Comparison of ENCODE assay signal across 24 mouse cellular contexts in the genomic region with DNA sequence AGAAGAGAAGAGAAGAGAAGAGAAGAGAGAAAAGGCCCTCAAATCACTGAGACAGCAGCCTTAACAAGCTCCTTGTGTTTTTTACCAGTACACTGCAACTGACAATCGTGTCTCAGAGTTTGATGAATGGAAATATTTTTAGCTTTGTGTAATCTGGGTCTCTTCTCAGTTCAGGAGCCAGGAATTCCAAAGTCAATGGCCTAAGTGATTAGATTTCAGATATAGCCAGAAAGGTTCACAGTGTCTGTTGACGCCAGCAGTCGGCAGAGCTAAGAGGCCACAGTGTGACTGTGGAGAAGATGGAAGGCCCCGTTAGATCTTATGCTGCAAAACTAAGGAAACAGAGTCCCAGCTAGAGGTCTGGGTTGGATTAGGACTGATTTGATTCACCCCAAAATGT.
DNase-seq lines count a peak whose midpoint lies in the region; ATAC-seq and TF ChIP-seq lines count a peak whose summit lies in the region.
"Had no signal": no experiment of that assay in that cellular context is flagged by ENCODE, and none has a peak within 500 bp of the region (broad histone marks: within the 10 kb centered on the region; RNA-seq: fewer than 3 reads in every experiment).

No protein-coding gene starts in this region.

- 28% methylated on average over 4 of the region's 4 CpGs for WGBS in embryonic facial prominence, embryonic 14.5 days
- 69% methylated on average over 4 of the region's 4 CpGs for WGBS in embryonic facial prominence, embryonic 10.5 days
- WGBS in heart, embryonic 15.5 days, result 12% methylated on average over 4 of the region's 4 CpGs
- 19% methylated on average over 4 of the region's 4 CpGs for WGBS in lung, postnatal 0 days

- H3K4me2 ChIP-seq in embryonic facial prominence, embryonic 14.5 days (ENCODE audit: low read depth, low read length), result no peak overlapping the region
- 0 out of 2 replicates have a peak overlapping the region, but pooled peaks have one; percentile 13 for H3K4me2 ChIP-seq in heart, embryonic 15.5 days
- H3K4me2 ChIP-seq in lung, postnatal 0 days (replicated peaks; ENCODE audit: low read depth, low read length), result no peak overlapping the region
- H3K4me2 ChIP-seq: hindbrain, embryonic 12.5 days; limb, embryonic 13.5 days; liver, embryonic 13.5 days; midbrain, embryonic 15.5 days; neural tube, embryonic 13.5 days had no signal

- no peak for TF ChIP-seq CTCF in lung, postnatal 0 days (IDR thresholded peaks at IDR 0.05)

- TF ChIP-seq EP300 in lung, postnatal 0 days (IDR thresholded peaks at IDR 0.05), result no peak

- intact Hi-C loops in heart, postnatal 14 days (cut with DNase I), result no loop called here

- no peaks in the 10 kb centered on the region for H3K4me1 ChIP-seq in embryonic facial prominence, embryonic 14.5 days (ENCODE audit: control insufficient read depth, insufficient read depth, low read length)
- no peaks in the 10 kb centered on the region for H3K4me1 ChIP-seq in embryonic facial prominence, embryonic 10.5 days
- 0 out of 2 replicates have a peak, but pooled peaks cover 10% of the 10 kb centered on the region for H3K4me1 ChIP-seq in heart, embryonic 15.5 days (replicated peaks)
- H3K4me1 ChIP-seq in lung, postnatal 0 days (ENCODE audit: insufficient read depth, low read depth, low read length), result no peaks in the 10 kb centered on the region
- H3K4me1 ChIP-seq: forebrain, embryonic 10.5 days; hindbrain, embryonic 12.5 days; limb, embryonic 13.5 days; liver, embryonic 13.5 days; midbrain, embryonic 15.5 days; neural tube, embryonic 13.5 days had no signal

- no peaks in the 10 kb centered on the region for H3K9me3 ChIP-seq in embryonic facial prominence, embryonic 14.5 days (ENCODE audit: control insufficient read depth, low read length)
- no peaks in the 10 kb centered on the region for H3K9me3 ChIP-seq in embryonic facial prominence, embryonic 10.5 days
- no peaks in the 10 kb centered on the region for H3K9me3 ChIP-seq in heart, embryonic 15.5 days (replicated peaks)
- no peaks in the 10 kb centered on the region for H3K9me3 ChIP-seq in lung, postnatal 0 days (ENCODE audit: low read length)
- H3K9me3 ChIP-seq: forebrain, embryonic 10.5 days; hindbrain, embryonic 12.5 days; limb, embryonic 13.5 days; liver, embryonic 13.5 days; midbrain, embryonic 15.5 days; neural tube, embryonic 13.5 days had no signal

- no peaks in the 10 kb centered on the region for H3K27me3 ChIP-seq in embryonic facial prominence, embryonic 14.5 days (replicated peaks; ENCODE audit: control insufficient read depth, insufficient read depth, low read length)
- H3K27me3 ChIP-seq in embryonic facial prominence, embryonic 10.5 days (replicated peaks; ENCODE audit: low read depth, poor library complexity, severe bottlenecking), result no peaks in the 10 kb centered on the region
- H3K27me3 ChIP-seq in heart, embryonic 15.5 days, result no peaks in the 10 kb centered on the region
- no peaks in the 10 kb centered on the region for H3K27me3 ChIP-seq in lung, postnatal 0 days (replicated peaks; ENCODE audit: insufficient read depth, low read length)
- H3K27me3 ChIP-seq: hindbrain, embryonic 12.5 days; limb, embryonic 13.5 days; liver, embryonic 13.5 days; midbrain, embryonic 15.5 days; neural tube, embryonic 13.5 days had no signal

- H3K36me3 ChIP-seq in embryonic facial prominence, embryonic 14.5 days (ENCODE audit: control insufficient read depth, insufficient read depth, low read length), result peaks cover 62% of the 10 kb centered on the region
- H3K36me3 ChIP-seq in embryonic facial prominence, embryonic 10.5 days (replicated peaks), result no peaks in the 10 kb centered on the region
- H3K36me3 ChIP-seq in heart, embryonic 15.5 days, result peaks cover 4% of the 10 kb centered on the region; the same call in 1 of the 2 replicates
- H3K36me3 ChIP-seq in lung, postnatal 0 days (ENCODE audit: insufficient read depth, low read length), result no peaks in the 10 kb centered on the region
- H3K36me3 ChIP-seq: forebrain, embryonic 10.5 days; hindbrain, embryonic 12.5 days; liver, embryonic 13.5 days; midbrain, embryonic 15.5 days; neural tube, embryonic 13.5 days had no signal

- peak; percentile 31 for DNase-seq in embryonic facial prominence, embryonic 14.5 days (ENCODE audit: low spot score)
- DNase-seq in embryonic facial prominence, embryonic 10.5 days (ENCODE audit: low spot score), result no peak
- DNase-seq in heart, postnatal 14 days, result no peak
- peak; percentile 5 for DNase-seq in lung, postnatal 0 days (ENCODE audit: low spot score)
- DNase-seq in lung, postnatal 14 days, result no peak
- peak; percentile 23 for DNase-seq in mesoderm, embryonic 11.5 days (ENCODE audit: low read depth, low spot score)
- no peak for DNase-seq in ovary, postnatal 36 days (ENCODE audit: low spot score)
- DNase-seq: adrenal gland, postnatal 10 days; cerebellum, adult 18-20 months; cerebellum, postnatal 25 days; embryo, embryonic 11 days; gastrocnemius, postnatal 10 days; liver, embryonic 13.5 days; right cerebral cortex, postnatal 4 days; thymus, postnatal 14 days had no signal

- H3K4me3 ChIP-seq in embryonic facial prominence, embryonic 14.5 days (ENCODE audit: low read depth, low read length), result no peak overlapping the region
- no peak overlapping the region for H3K4me3 ChIP-seq in embryonic facial prominence, embryonic 10.5 days
- H3K4me3 ChIP-seq in heart, embryonic 15.5 days, result no peak overlapping the region
- H3K4me3 ChIP-seq in lung, postnatal 0 days (ENCODE audit: low read depth, low read length), result no peak overlapping the region
- H3K4me3 ChIP-seq: forebrain, embryonic 10.5 days; hindbrain, embryonic 12.5 days; limb, embryonic 13.5 days; liver, embryonic 13.5 days; midbrain, embryonic 15.5 days; myocyte; neural tube, embryonic 13.5 days had no signal

- no peak overlapping the region for H3K27ac ChIP-seq in embryonic facial prominence, embryonic 14.5 days (replicated peaks; ENCODE audit: low read depth, low read length)
- H3K27ac ChIP-seq in embryonic facial prominence, embryonic 10.5 days (replicated peaks), result no peak overlapping the region
- peak overlapping the region; percentile 35 for H3K27ac ChIP-seq in heart, embryonic 15.5 days
- no peak overlapping the region for H3K27ac ChIP-seq in lung, postnatal 0 days (ENCODE audit: low read length)
- H3K27ac ChIP-seq: forebrain, embryonic 10.5 days; hindbrain, embryonic 12.5 days; limb, embryonic 13.5 days; liver, embryonic 13.5 days; midbrain, embryonic 15.5 days; neural tube, embryonic 13.5 days had no signal

- H3K9ac ChIP-seq in embryonic facial prominence, embryonic 14.5 days (ENCODE audit: low read depth, low read length), result no peak overlapping the region
- no peak overlapping the region for H3K9ac ChIP-seq in heart, embryonic 15.5 days
- no peak overlapping the region for H3K9ac ChIP-seq in lung, postnatal 0 days (replicated peaks; ENCODE audit: low read depth)
- H3K9ac ChIP-seq: hindbrain, embryonic 12.5 days; limb, embryonic 13.5 days; liver, embryonic 13.5 days; midbrain, embryonic 15.5 days; neural tube, embryonic 13.5 days had no signal

- no peak for ATAC-seq in embryonic facial prominence, embryonic 14.5 days (ENCODE audit: low read depth)
- ATAC-seq in heart, embryonic 15.5 days (replicated peaks; ENCODE audit: insufficient number of reproducible peaks, insufficient read depth, low FRiP score, low read depth), result no peak
- ATAC-seq in lung, postnatal 0 days, result no peak
- ATAC-seq: forebrain, embryonic 16.5 days; intestine, postnatal 0 days; midbrain, embryonic 15.5 days had no signal

Comparison
In these comparisons a context has a peak if more than half of its experiments do, and no peak if none do; other contexts are left out.
1. DNase-seq: peak in embryonic facial prominence, embryonic 14.5 days (single experiment), lung, postnatal 0 days (single experiment) and mesoderm, embryonic 11.5 days (single experiment); none in embryonic facial prominence, embryonic 10.5 days (single experiment), heart, postnatal 14 days (0 of 2), lung, postnatal 14 days (single experiment) and ovary, postnatal 36 days (single experiment).